Mouse (Mus musculus) heart, embryonic 13.5 days (tissue): ENCODE measurements around the gene Ate1. TPM values are rescaled to one million over a fixed set of nuclear protein-coding genes. Genes with fewer than 3 reads are reported as not detected.
A peak's percentile ranks its signal among the peaks of the same experiment; 100 is the strongest.

Experiments used
- ATAC-seq: fragments of 200-750 bp; cut with Nextera tagmentation; 2 replicates; pipeline ENCODE4 v1.8.0; 2017; ENCODE audit warnings: moderate TSS enrichment; ENCODE audit not compliant: insufficient number of reproducible peaks, low FRiP score, low TSS enrichment; ENCODE audit errors: extremely low read depth
- H3K27ac ChIP-seq: fragments of 300-500 bp; sonication (generic); replicated peaks from 2 replicates; pipeline ENCODE4 v1.5.1; 2015; ENCODE audit warnings: moderate library complexity, mild to moderate bottlenecking, inconsistent platforms
- H3K27me3 ChIP-seq: fragments of 300-500 bp; sonication (generic); replicated peaks from 2 replicates; pipeline ENCODE4 v1.6.1; 2015; ENCODE audit warnings: mild to moderate bottlenecking, inconsistent platforms
- H3K36me3 ChIP-seq: fragments of 300-500 bp; sonication (generic); 2 replicates; pipeline ENCODE4 v1.6.1; 2015; ENCODE audit warnings: mild to moderate bottlenecking, inconsistent platforms
- H3K4me1 ChIP-seq: fragments of 300-500 bp; sonication (generic); 2 replicates; pipeline ENCODE4 v1.6.1; 2015; ENCODE audit warnings: inconsistent platforms
- H3K4me2 ChIP-seq: fragments of 300-500 bp; sonication (generic); 2 replicates; pipeline ENCODE4 v1.6.1; 2015; ENCODE audit warnings: inconsistent platforms, mild to moderate bottlenecking, moderate library complexity
- H3K4me3 ChIP-seq: fragments of 300-500 bp; sonication (generic); 2 replicates; pipeline ENCODE4 v1.5.1; 2015; ENCODE audit warnings: moderate library complexity, mild to moderate bottlenecking, inconsistent platforms
- H3K9ac ChIP-seq: fragments of 300-500 bp; sonication (generic); 2 replicates; pipeline ENCODE4 v1.6.1; 2015; ENCODE audit warnings: inconsistent platforms, mild to moderate bottlenecking, moderate library complexity
- H3K9me3 ChIP-seq: fragments of 300-500 bp; sonication (generic); 2 replicates; pipeline ENCODE4 v1.6.1; 2016; ENCODE audit warnings: inconsistent platforms
- WGBS: fragments of 180-500 bp; shearing (Covaris S2); methylation state at CpG from one replicate; pipeline ENCODE4 v1.1.7; 2015; ENCODE audit warnings: mixed read lengths; 5-methylcytosine and 5-hydroxymethylcytosine counted together
- polyA plus RNA-seq: library from polyadenylated mRNA; unstranded; fragments of >200 nt; fragmentation: Nextera tagmentation; extraction: Ambion mirVana; gene quantifications from 2 replicates; pipeline ENCODE4 v1.2.1, GENCODE M21; 2015

Gene Ate1
- polyA plus RNA-seq, 1 experiment from 2014 or later = 49.6 TPM

DNA sequence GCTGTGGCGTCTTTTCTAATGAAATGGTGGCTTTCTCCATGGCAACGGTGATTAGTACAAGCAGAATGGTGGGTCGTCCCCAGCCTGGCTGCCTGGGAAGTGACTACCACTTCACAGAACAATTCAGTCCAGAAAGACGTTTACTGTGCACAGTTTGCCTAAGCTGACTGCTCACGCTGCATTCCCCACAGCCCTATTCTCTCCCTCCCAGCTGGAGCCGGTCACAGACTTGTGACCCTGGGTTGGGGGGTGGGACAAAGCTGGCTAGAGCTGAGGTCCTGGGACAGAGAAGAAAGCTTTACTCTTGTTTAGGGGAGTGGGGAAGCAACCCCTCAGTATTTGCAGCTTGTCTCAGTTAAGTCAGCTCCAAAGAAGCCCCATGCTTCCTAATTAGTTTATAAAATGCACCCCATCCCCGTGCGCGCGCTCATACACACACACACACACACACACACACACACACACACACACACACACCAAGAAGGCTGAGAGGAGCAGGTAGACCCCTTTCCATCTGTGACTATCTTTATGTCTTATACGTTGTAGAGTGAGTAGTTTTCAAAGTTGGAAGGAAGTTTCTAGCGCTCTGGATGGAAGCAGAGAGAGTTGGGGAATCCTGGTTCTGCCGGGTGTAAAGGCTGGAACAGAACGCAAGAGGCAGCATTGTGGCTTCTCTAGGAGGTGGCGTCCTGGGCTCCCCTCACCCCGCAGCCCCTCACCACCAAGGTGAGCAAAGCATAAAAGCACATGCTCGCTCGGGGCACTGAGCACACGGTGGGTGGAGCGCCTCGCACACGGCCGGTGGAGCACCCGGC lies 151.1 kb downstream of the Ate1 start:
- Histone ChIP-seq H3K27me3 (peaks cover 25% of the 10 kb centered on the region), H3K27ac (no peak overlapping the region), H3K4me3 (no peak overlapping the region), H3K9ac (no peak overlapping the region), H3K4me1 (peaks cover 5% of the 10 kb centered on the region), H3K36me3 (no peaks in the 10 kb centered on the region), H3K4me2 (peak overlapping the region; percentile 37), H3K9me3 (0 out of 2 replicates have a peak, but pooled peaks cover 4% of the 10 kb centered on the region)
- ATAC-seq = no peak
- 47% methylated on average over 24 of the region's 24 CpGs for WGBS

DNA sequence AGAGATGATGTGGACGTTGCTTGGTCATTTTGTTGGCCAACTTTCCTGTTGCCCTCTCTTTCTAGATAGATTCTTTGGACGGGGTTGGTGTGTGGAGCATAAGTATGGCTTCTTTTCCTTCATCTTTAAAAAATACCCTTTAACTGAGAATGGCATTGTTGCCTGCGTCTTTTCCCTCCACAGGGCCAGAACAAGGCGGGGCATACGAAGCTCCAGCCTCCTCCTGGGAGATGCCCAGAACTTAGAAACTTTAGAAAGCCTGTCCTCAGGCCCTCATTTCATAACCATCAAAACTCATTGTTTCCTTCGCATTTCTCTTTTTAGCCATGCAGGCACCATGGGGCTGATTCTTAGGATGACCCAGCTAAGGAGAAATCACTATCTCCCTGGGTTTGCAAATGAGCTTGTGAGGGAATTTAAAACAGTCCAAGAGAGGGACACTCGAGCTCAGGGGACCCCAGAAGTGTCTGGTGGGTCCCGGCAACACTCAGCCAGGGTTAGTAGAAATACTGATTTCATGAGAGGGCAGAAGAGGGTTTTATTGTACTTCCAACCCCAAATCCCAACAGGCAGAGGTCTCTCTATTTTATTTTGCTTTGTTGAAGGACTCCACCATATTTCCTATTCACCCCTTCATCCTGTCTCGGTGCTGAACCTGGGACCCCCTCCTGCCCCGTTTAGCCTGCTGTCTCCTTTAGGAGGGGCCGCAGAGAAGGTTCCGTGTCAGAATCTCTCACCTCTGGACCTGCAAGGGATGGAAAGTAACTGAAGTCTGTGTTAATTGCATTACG lies 151.9 kb downstream of the Ate1 start:
- 0 out of 2 replicates have a peak, but pooled peaks cover 4% of the 10 kb centered on the region for H3K9me3 ChIP-seq
- no peak overlapping the region for H3K27ac ChIP-seq
- H3K4me3 ChIP-seq = no peak overlapping the region
- H3K27me3 ChIP-seq = peaks cover 25% of the 10 kb centered on the region
- whole genome bisulfite sequencing = 48% methylated on average over 13 of the region's 13 CpGs
- peak overlapping the region; percentile 37 for H3K4me2 ChIP-seq
- no peaks in the 10 kb centered on the region for H3K36me3 ChIP-seq
- peaks cover 5% of the 10 kb centered on the region for H3K4me1 ChIP-seq
- no peak overlapping the region for H3K9ac ChIP-seq
- no peak for ATAC-seq

DNA sequence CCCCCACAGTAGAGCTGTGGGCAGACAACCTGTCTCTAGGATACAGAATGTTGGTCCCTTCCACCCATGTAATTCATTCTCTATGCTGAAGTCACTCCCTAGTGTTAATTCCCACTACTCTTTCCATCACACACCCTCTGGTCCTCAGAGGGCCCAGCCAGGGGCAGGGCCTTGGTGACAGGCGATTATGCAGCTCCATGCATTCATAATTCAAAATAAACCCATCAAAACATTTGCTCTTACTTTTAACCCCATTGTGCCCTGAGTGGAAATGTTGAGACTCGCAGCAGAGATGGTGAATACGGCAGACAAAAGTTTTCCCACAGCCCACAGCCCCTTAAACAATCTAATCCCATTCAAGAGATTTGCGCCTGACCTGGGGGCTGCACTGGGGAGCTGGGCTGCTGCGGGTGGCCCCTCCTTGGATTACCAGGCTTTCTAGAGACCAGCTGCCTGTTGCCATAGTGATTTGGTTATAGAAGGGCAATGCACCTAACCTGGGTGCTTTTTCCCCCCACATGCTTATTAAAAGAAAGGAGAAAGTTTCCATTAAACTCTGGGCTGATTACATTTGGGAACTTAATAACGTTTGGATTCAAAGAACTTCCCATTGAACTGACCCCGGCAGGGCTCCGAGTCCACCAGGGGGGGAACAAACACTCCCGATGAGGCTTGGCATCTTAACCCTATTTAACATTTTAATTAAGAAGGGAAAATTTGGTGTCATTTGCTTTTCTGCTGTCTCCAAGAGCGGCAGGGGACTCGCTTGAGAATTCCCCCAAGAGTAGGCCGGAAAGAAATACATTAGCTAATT lies 152.7 kb downstream of the Ate1 start:
- WGBS = 51% methylated on average over 12 of the region's 12 CpGs
- H3K36me3 ChIP-seq = no peaks in the 10 kb centered on the region
- H3K27me3 ChIP-seq = peaks cover 25% of the 10 kb centered on the region
- H3K4me2 ChIP-seq = no peak overlapping the region
- ATAC-seq = no peak
- H3K4me3 ChIP-seq = no peak overlapping the region
- H3K27ac ChIP-seq = no peak overlapping the region
- peaks cover 5% of the 10 kb centered on the region for H3K4me1 ChIP-seq
- no peak overlapping the region for H3K9ac ChIP-seq
- 0 out of 2 replicates have a peak, but pooled peaks cover 4% of the 10 kb centered on the region for H3K9me3 ChIP-seq

GRCm38 (mm10) chr7:130365711-130366110 lies 154.5 kb downstream of the Ate1 start:
- Histone ChIP-seq H3K9ac (no peak overlapping the region), H3K27me3 (peaks cover 25% of the 10 kb centered on the region), H3K27ac (no peak overlapping the region), H3K4me1 (peaks cover 5% of the 10 kb centered on the region), H3K9me3 (0 out of 2 replicates have a peak, but pooled peaks cover 4% of the 10 kb centered on the region), H3K36me3 (no peaks in the 10 kb centered on the region), H3K4me2 (no peak overlapping the region), H3K4me3 (no peak overlapping the region)
- 88% methylated on average over 10 of the region's 10 CpGs for WGBS
- ATAC-seq = no peak

Other genes starting within 250 kb of the Ate1 start
- 124 and 134 TPM in 2 replicates for gene Nsmce4a, start 52.7 kb upstream of the Ate1 start, polyA plus RNA-seq
- 40.6 and 42.5 TPM in 2 replicates for gene Tacc2, start 57.1 kb upstream of the Ate1 start, polyA plus RNA-seq